Mouse (Mus musculus) cerebellum, postnatal 10 days (tissue): ENCODE measurements around the gene Taf15.

Experiments used
- DNase-seq, 2 experiments: peaks; one replicate each; pipeline ENCODE4 v3.0.0; 2021; ENCODE audit warnings: mixed read lengths in 2 of 2

The Taf15 gene

DNA sequence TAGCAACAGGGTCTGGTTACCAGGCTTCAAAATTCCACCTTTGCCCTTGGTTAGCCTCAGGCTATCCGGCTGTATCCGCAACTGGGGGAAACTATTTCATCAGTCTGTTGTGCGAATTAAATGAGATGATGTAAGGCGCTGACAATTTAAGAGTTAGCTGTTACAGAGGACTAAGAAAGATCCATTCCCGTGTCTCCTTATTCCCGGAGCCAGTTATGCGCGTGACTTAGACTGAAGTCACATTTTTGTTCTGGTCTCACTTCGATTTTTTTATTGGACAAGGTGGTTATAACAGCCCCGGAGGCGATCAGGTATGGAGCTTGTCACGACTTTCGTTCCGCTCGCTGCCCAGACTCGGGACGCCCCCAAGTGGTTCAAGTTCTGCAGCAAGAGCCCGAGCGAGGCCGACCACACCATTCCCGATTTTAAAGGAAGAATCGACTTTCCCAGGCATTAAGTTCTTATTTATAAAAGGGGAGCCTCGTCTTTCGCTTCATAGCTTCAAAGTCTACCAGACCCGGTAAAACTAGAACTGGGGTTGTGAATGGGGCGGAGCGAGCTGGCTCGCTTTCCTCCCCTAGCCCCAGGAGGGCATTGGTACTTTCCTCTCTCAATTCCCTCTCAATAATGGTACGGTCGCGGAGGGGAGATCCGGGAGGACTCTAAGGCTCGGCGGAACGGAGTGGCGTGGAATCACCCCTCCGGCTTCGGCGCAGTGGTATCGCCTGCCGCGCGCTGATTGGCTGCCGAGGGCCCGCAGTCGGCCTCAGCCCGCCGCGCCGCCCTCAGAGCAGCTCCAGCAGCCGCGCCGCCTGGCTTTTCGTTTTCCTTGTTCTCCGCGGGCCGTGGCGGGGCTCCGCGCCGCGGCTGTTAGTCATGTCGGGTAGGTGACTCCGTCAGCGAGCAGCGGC is at the start of gene Taf15:
Gene Taf15, plus strand, starts transcription at position 763 of the 911 bp plus-strand sequence.
- peak; percentile 99 for DNase-seq

DNA sequence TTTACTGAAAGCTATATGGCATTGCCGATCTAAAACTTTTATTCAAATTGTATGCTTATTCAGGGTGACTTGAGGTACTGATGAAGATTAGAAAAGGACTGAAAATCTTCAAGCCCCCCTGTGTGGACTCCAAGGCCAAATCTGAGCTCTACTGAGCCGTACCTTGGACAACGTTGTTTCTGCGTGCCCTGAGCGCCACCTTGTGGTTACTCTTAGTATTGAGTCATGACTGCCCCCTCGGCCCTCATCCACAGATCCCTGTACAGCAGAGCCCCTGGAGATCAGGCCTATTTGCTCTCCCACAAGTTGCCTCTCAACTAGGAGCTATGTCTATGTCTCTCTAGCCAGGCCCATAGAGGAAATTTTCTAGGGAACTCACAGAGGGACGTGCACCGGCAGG is 48.2 kb upstream of the Taf15 start:
- DNase-seq: peak; percentile 90 to 95

DNA sequence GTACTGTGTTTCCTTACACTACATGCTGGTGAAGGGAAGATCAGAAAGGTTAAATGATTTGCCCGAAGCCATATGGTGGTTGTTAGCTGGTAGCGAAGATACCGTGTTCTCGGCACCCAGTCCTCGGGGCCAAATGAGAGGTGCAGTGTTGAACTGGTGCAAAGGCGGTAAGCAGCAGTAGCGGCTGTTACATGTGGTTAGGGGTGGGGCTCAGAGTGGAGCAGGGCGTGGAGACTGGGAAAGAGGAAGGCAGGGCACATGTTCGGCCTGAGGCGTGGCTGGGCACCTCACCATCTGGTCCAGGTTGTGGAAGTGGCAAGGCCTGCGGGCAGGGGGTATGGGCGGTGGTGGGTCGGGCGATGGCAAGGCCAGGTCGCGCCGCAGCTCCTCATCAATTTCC is 45.9 kb upstream of the Taf15 start:
- peak in 1 of 2 experiments; percentile 47 for DNase-seq

DNA sequence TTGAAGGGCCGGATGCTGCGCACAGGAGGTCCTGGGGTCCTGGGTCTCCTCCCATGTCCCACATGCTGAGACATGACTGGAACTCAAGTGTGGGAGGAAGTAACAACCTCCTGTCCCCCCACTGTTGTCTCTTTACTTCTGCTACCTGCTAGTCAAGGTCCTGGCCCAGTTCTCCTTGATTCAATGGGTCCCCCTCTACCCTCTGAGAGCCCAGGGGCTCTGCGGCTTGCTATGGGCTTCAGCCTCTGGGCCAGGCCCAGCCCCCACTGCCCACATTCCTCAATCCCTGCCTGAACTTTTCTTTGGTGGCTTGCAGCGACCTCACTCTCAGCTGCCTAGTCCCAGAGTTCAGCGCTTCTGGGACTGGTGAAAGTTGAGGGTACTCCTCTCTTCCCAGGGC is 43.5 kb upstream of the Taf15 start, which contains the start of gene Gas2l2:
Gene Gas2l2, minus strand, starts transcription at position 101 of the 400 bp plus-strand sequence.
- no peak for DNase-seq

DNA sequence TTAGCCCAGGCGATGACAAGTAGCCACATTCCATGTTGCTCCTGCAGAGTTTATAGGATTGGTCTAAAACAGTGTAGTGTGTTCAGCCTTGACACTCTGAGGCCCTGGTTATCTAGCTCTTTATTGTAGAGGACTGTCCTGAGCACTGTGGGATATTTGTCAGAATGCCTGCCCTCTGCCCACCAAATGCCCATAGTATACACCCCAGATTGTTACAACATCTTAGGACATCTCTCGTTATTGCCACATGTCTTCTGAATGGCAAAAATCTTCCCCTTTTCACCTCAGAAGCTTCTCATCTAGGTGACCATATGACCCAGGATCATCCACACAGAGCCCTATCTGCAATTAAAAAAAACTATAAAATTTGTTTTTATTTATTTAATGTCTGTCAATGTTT is 40.4 kb upstream of the Taf15 start:
- no peak for DNase-seq

DNA sequence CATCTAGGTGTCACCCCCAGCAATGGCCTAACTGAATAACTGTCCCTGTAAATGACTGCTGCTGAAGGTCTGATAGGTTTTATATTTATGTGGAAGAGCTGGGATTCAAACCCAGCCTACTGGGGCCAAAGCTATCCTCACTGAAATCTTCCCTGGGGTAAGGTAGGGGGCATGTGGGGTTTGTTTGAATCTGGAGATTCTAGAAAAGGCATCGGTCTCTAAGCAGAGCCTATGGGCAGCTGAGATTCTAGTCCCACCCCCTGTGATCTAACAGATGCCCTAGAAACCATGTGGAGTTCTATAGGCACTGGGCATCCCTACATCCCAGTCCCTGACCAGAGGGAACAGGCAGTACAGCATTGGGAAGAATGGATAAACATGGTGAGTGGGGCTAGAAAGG is 35.5 kb upstream of the Taf15 start, which contains the start of gene 1700020L24Rik:
Gene 1700020L24Rik, plus strand, starts transcription at position 301 of the 400 bp plus-strand sequence.
- DNase-seq: no peak

DNA sequence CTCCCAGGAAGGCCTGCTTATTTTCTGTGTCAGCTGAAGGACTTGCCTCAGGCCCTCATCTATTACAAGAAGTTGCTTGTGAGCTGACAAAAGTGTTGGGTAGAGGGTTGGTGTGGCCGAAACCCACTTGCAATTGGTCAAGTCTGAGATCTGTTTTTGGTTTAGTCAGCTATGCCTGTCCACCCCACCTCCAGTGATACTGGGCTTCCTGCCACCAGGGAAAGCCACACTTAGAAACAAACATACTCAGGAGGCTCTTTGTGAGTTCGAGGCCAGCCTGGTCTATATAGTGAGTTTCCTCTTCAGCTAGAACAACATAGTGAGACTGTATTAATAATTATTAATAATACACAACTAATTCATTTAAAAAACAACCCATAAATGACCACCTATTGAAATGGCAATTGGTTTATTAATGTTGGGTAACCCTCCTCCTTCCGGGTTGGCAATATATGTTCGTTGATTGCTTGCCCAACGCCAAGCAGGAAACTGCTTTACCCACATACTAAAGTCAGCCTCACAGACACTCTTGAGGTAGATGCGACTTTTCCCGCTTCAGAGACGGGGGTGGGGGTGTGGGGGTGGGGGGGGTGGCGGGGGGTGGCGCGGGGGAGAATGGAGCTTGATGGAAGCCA is 33.3 kb upstream of the Taf15 start:
- no peak for DNase-seq

DNA sequence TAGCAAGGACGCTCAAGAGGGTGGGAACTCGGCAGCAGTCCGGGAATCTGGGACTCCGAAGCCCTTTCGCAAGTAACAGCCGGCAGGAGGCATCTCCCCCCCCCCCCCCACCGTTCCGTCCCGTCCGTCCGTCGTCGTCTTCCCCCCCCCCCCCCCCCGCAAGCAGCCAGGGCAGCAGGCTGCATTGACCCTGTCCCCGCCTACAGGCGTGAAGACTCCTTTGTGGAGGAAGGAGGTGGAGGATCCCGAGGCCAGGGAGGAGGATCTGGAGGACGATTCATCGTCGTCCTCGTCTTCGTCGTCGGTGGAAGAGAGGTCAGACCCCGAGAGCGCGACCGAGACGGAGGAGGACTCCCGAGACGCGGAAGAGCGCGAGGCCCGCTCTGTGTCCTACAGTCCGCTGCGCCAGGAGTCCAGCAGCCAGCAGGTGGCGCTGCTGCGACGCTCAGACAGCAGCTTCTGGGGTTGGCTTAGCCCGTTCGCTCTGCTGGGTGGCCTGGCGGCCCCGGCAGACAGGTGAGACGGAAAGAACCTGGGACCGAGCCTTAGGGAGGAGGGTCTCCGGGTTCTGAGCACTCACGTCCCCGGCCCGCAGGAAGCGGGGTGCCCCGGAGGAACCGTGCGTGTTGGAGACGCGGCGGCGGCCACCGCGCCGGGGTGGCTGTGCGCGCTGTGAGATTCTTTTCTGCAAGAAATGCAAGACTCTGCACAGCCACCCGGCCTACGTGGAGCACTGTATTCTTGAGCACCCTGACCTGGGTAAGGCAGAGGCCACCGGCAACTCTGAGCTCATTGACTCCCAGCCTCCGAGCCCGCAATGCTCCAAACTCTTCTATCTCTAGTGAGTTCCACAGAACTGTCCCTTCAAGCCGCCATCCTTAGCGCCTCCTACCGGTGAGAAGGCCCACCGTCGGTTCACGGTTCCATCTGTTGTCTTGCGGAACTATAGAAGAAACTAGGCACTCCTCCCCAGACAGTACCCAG is 32.5 kb upstream of the Taf15 start:
- peak; percentile 95 to 96 for DNase-seq

DNA sequence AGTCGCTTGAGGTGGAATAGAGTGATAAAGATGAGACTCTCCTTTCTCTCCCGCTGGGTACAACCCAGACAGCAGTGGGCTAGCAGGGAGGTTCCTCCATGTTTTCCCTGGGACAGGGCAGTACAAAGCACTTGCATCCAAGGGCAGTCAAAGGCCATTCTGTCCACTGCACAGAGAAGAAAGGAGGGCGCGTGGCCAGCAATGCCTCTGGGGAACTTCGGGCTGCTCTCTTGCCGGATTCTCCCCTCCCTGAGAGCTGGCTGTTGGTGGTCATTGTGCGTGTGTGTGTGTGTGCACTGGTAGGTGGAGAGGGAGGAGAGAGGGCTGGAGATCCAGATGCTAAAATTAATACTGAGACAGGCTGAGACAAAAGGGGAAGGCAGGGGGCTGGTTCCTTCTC is 31.7 kb upstream of the Taf15 start:
- peak; percentile 52 to 59 for DNase-seq

DNA sequence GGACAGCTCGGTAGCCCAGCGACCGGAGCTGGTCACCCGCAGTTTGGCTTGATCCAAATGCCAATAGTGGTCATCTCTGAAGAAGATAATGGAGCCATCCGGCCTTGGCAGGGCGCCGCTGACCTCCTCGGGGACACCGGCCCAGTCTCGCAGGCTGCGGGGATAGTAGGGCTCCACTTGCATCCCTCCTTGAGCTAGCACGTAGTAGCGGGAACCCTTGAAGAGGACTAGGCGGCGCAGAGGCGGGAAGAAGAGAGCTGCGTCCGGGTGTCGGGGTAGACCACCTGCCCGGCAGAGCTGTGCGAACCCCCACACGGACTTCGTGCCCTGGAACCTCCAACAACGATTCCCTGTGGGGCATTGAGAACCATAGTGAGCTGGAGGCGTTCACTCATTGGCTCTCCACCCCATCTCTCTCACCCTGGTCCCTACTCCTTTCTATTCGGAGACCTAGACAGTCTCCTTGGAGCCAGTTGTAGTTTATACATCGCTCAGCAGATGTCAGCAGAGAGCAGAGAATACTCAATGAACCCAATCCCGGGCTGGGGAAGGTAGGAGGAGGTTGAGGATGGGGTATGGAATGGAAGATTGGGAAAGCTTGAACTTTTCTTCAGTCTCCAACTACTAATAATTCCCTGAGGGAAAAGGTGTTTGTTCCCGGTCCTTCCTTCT is 30.2 kb upstream of the Taf15 start:
- peak; percentile 93 for DNase-seq

DNA sequence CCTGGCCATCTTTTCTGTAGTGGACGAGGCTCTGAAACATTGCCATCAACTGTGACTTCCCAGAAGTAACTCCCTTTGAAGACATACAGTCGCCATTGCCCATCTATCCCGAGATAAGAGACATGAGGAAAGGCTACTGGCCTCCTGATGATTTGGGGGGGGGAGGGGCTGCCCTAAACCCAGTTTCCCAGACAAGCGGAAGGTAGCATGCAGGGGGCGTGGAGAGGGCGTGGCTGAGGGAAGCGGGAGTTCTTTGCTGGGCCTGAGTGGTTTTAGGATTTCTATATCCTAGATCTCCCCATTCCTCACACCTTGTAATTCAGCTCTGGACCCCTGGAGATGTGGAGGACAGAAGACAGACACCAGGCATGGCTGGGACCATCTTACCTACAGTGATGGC is 29.1 kb upstream of the Taf15 start:
- peak in 1 of 2 experiments; percentile 37 for DNase-seq

DNA sequence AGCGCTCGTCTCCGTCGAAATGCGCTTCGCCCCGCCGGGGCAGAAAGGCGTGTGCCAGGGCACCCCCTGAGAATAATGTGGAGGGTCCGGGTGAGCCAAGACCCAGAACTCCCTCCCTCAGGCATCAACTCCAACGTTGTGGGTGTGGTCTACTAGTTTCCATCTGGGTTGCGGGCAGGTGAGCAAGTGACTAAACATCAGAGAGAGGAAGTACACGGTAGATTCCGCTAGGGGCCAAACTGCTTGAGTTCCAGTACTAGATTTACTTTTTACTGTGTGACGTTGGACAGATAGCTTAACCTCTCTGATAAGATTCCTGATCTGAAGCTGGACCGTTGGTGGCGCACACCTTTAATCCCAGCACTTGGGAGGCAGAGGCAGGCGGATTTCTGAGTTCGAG is 27.9 kb upstream of the Taf15 start:
- DNase-seq: peak in 1 of 2 experiments; percentile 36

DNA sequence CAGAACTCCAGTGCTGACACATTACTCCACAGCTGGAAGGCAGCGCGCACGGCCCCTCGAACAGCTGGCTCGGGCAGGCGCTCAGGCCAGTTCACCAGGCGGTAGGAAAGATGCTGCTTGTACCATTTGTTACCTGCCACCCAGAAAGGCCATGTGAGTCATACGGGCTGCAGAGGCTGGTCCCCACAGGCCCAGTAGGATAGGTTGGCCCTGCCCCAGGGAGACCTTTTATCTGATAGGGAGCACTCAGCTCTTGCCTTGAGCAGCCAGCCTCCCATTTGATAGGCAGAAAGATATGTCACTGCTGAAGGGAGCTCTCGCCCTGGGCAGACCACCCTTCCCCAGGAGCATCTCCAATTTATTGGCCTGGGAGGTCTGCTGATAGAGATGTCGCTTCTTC is 25.3 kb upstream of the Taf15 start:
- DNase-seq: no peak

DNA sequence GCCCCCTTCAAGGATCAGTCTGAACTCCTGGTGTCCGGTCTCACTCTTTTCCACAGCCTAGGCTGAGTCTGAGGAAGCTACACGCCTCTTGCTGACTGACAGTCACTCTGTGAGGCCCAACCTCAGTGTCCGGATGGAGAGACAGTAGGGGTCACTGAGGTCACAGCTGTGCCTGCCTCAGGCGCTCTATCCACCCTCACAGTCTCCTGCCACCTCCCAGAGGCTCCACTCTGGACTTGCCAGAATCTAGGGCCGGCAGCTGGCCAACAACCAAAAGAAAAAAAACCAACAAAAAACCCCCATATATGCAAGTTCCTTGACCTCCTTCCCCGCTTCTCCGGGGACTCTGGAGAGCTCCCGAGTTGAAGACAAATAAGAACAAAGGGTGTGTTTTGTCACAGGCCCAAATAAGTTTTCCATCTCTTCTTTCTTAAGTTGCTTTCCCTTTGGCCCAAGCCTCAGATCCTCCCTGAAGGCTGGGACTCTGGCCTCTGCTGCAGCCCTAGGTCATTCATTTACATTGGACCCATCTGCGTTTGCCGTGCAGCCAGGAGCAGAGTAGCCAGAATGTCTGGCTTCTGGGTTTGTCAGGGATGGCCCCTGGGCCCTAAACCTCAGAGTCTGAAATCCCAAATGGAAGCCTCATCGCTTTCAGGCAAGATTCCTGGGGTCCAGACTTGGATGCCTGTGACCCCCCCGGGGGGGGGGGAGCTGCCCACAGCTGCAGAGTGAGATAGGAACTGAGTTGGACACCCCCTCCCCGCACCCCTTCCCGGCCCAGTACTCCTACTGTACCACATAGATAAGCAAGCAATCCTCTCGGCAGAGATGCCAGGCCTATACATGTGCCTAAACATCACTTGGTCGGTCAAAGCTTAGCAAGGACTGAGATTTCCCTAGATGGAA is 24.6 kb upstream of the Taf15 start:
- peak in 1 of 2 experiments; percentile 33 for DNase-seq

DNA sequence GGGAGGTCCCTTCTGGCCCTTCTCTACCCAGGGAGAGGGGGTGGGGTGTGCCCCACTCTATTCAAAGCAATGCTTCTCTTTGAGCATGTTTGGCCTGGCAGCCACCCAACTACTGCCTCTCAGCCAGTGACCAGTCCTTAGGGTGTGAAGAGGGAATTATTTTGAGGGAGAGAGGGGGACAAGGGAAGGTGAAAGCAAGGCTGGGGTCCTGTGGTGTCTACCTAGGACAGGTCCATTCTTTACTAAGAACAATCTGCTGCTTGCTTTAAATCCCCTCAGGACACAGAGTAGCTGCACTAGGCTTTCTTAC is 24.0 kb upstream of the Taf15 start:
- peak; percentile 61 to 62 for DNase-seq

DNA sequence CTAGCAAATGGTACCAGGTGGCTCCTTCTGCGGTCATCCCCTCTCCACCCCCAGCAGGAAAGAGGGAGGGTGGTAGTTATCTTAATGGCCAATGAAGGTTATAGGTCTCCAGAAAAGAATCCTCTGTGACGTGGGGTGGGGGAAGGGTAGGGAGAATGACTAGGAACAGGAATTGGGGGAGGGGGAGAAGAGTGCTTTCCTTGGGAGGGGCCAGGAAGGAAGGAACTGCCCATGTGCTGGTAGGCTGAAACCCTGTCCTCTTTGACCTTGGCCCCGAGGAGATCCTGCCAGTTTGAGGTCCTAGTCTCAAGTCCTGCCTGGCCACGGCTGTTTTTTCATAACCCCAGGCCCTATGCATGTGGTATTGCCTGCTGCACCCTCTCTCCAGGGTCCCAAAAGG is 23.6 kb upstream of the Taf15 start:
- DNase-seq: no peak

DNA sequence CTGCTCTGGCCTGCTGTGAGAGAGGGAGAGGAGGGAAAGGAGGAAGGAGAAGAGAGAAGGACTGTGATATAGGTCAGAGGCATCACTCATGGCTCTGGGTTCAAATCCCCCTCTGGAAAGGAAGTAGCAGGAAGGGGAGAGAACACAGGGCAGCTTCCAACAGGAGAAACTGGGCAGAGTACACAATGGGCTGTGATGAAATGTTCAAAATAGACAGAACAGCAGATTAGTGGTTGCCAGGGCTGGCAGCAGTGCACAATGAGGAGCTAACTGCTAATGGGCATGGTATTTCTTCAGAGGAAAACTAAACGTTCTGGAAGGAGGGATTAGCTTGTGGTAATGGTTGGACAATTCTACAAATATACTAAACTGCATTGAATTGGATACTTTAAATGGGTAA is 22.3 kb upstream of the Taf15 start:
- no peak for DNase-seq

DNA sequence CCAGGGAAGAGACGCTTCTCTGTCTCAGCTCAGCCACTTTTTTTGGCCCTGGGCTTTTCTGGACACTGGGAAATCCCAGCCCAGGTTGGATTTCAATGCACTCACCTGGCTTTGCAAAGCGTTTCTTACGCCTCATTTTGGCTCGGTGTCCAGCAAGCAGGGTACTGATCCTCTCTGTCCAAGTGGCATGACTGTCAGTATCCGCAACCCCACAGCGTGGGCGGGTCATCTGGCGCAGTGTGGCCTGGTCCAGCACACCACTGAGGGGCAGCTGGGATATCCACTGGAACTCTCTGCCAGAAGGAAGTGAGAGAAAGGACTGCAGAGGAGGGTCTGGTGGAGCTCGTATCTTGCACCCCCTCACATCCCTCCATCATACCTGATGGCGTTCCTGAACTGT is 21.6 kb upstream of the Taf15 start:
- DNase-seq: peak; percentile 68 to 80

DNA sequence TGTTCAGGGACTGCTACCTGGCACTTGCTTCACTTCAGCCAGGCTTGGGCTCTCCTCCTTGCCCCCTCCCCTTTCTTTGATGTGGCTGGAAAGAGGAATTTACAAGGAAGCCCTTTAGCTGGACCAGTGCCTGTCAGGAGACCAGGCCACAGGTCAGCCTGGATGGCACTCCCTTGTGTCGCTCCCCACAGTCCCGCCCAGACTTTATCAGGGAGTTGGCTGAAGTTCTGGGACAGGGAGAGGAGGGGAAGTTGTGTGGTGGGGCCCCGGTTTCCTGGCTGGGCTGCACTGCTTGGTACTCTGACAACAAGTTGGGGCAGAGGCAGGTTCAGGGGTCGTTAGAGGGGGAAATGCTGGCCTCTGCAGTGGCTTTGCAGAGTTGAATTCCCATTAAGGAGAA is 18.3 kb upstream of the Taf15 start:
- no peak for DNase-seq

DNA sequence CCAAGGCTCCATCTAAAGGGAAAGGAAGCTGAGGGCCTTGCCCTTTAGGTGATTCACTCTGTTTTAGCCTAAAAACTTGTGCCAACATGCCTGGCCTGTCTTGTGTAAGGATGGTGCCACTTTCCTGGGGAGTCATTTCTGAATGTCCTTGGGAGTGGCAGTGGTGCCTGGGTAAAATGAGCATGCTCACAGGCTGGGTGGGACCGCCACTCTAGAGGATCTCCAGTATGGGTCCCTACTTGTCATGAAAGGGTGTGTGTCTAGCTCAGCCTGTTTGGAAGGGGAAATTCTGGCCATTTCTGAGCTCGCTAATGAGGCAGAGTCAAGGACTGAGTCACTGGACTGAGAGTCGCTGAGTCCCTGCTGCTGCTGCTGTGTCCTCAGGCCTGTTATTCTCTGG is 17.3 kb upstream of the Taf15 start:
- no peak for DNase-seq

DNA sequence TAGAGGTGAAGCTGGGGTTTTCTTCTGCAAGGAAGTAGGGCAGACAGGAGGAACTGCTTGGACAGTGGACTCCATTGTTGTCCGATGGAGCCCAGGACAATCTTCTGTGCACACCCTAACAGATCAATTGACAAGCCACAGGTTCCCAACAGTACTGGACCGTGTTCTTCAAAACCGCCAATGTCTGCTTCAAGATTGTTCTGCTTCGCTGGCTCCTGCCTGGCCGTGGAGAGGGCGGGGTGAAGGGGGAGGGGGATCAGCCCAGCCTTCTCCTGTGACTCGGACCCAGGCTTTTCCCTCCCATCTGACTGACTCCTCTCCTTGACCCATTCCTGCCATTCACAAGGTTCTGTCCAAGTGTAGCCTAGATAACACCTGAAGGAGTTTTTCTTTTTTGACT is 15.6 kb upstream of the Taf15 start:
- no peak for DNase-seq
